ENCODE assay signal across 1 mouse cellular context in genomic region chr11:98773635-98774295, GRCm38 (mm10).
TF ChIP-seq lines count a peak whose summit lies in the region.

No protein-coding gene starts in this region.

TF ChIP-seq in myocyte, 11 proteins besides CTCF, POLR2A, EP300 and RAD21 (continued from another document):
- TF ChIP-seq MYOG (IDR thresholded peaks at IDR 0.05; ENCODE audit: control insufficient read depth in 1 of 3, insufficient read depth in 1 of 3, insufficient read length in 2 of 3, low read depth in 2 of 3) (peak in 2 of 3 experiments; percentile 56 to 78), SRF (IDR thresholded peaks at IDR 0.05; ENCODE audit: control insufficient read depth, insufficient read length, low read depth) (no peak), USF1 (IDR thresholded peaks at IDR 0.05; ENCODE audit: low read depth) (peak; percentile 60), MAX (IDR thresholded peaks at IDR 0.05; ENCODE audit: low read depth) (no peak), CEBPB (IDR thresholded peaks at IDR 0.05; ENCODE audit: insufficient read depth, poor library complexity, severe bottlenecking) (0 out of 2 replicates have a peak, but pooled peaks have one; percentile 27), REST (IDR thresholded peaks at IDR 0.05; ENCODE audit: insufficient read depth, insufficient read length) (no peak)
